Mouse (Mus musculus) retina, postnatal 1 day (tissue): ENCODE results near the gene Gm12355.

Experiments used
- DNase-seq: peaks from one replicate; pipeline ENCODE4 v3.0.0-alpha.2; 2012

The Gm12355 gene

DNA sequence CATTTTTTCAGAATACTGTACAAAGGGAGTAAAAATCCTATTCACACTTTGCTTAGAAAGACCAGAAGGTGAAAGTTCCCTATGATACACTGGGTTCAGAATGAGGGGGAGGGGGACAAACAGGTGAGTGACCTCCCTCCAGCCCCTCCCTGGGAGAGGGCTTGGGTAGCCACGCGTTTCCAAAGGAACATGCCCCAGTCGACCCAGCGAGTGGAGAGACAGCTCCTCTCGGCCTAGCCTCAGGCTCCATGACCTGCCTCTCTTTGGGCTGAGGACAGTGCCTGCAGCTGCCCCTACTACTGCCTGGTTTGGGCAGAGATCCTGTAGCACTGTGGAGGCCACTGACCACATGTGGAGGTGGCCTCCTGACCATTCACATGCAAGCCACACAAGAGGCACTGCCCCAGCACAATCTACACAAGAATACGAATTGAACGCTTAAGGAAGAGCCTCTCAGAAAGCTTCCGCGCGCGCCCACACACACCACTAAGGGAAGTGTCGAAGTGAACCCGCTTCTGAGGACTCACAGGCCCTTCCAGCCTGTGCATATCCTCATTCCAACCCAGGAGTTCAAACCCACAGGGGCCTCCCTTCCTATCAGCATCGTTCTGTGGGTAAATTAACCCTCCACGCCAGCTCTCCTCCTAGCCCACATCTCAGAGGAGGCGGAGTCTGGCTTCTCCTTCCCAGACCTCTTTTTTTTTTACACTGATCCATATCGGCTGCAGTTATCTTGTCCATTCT is 44.0 kb downstream of the Gm12355 start:
- DNase-seq: no peak

DNA sequence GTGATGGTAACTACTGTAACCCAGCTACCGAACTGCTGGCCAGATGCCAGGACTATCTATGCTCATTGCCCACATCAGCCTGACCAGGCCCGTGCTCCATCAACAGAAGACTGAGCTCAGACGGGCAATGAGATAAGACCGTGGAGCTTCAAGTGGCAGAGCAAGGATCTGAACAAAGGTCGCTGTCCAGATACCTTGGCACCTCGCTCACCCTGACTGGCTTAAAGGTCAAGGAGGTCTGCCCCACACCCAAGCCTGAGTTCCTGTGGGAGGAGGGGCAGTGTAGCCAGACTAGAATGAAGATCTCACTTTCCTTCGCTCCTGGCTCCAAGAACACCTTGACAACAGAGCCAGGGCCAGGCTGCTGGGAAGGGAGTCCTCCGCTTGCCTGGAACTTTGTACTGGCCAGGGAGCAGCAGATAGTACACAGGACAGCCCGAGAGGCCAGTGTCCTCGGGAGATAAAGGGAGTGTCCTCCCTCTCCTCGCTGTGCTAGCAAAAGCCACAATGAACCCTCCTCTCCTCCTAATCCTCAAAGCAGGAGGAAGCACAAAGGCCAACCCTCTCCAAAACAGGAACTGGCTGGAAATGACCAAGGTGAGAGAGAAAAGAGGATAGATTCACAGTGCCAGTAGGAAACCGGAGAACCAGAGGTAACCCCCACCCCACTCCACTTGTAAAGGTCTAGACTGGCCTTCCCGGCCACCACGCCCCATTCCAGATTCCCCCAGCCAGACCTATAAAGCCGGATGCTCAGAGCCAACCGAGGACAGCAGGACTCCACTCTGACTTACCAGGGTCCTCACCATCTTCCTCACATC is 45.0 kb downstream of the Gm12355 start:
- no peak for DNase-seq

DNA sequence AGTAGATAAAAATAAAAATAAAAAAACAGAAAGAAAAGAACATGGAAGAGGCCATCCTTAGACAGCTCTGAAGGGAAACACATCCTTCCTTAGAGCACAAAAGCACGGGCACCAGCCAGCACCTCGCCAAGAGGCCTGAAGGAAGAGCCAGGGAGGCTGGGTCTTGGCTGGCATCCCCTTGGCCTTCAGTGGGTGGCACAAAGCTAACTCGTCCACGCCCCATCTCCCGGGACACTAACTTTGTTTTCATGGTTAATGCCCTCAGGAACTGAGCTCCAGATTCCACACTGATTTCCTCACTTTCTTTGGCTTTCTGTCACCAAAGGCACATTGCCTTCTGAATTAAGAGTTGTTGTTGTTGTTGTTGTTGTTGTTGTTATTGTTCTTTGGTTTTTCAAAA is 47.7 kb downstream of the Gm12355 start:
- no peak for DNase-seq
